Mouse (Mus musculus) ES-Bruce4 (cell line): ENCODE measurements around the gene Sec61a1. TPM values are rescaled to one million over a fixed set of nuclear protein-coding genes. Genes with fewer than 3 reads are reported as not detected.

Experiments used
- H3K27ac ChIP-seq: 2 replicates; pipeline ENCODE4 v1.5.1; 2012; ENCODE audit warnings: low read length, inconsistent platforms; ENCODE audit not compliant: insufficient read depth
- H3K27me3 ChIP-seq: 2 replicates; pipeline ENCODE4 v1.6.1; 2012; ENCODE audit warnings: mild to moderate bottlenecking, low read length, inconsistent platforms; ENCODE audit not compliant: control insufficient read depth, poor library complexity, insufficient read depth, severe bottlenecking
- H3K36me3 ChIP-seq: 2 replicates; pipeline ENCODE4 v1.6.1; 2012; ENCODE audit warnings: inconsistent platforms, mild to moderate bottlenecking, low read length, moderate library complexity; ENCODE audit not compliant: control insufficient read depth, poor library complexity, insufficient read depth, severe bottlenecking
- H3K4me1 ChIP-seq: one replicate; pipeline ENCODE4 v1.8.1; 2011; ENCODE audit warnings: low read length; ENCODE audit not compliant: control insufficient read depth, insufficient read depth
- H3K4me3 ChIP-seq: 2 replicates; pipeline ENCODE4 v1.5.1; 2011; ENCODE audit warnings: low read depth, mild to moderate bottlenecking, low read length
- H3K9ac ChIP-seq: 2 replicates; pipeline ENCODE4 v1.6.1; 2012; ENCODE audit warnings: low read depth, mild to moderate bottlenecking, inconsistent platforms; ENCODE audit not compliant: poor library complexity, severe bottlenecking
- H3K9me3 ChIP-seq: replicated peaks from 2 replicates; pipeline ENCODE4 v1.6.1; 2012; ENCODE audit warnings: mild to moderate bottlenecking, low read length, inconsistent platforms; ENCODE audit not compliant: control insufficient read depth, poor library complexity, insufficient read depth, severe bottlenecking
- CTCF ChIP-seq: IDR thresholded peaks from one replicate; pipeline ENCODE4 v1.8.1; 2011; ENCODE audit warnings: low read depth, low read length
- EP300 ChIP-seq: IDR thresholded peaks from 2 replicates; pipeline ENCODE4 v1.6.1; 2011; ENCODE audit warnings: low read depth, low read length; ENCODE audit not compliant: insufficient read depth
- POLR2A ChIP-seq: IDR thresholded peaks from one replicate; pipeline ENCODE4 v1.8.1; 2011; ENCODE audit warnings: low read length; ENCODE audit not compliant: insufficient read depth
- polyA plus RNA-seq: library from polyadenylated mRNA; stranded (reverse); fragments of >200 nt; gene quantifications from 2 replicates; pipeline ENCODE4 v1.2.4, GENCODE M21; 2011; ENCODE audit warnings: low read depth; ENCODE audit not compliant: missing spikeins, insufficient read depth, insufficient read length

The Sec61a1 gene
- 126 and 128 TPM in 2 replicates for polyA plus RNA-seq

GRCm38 (mm10) chr6:88518404-88519263 is at the start of gene Sec61a1:
TSS of gene Sec61a1 (minus strand) at chr6:88518905.
- 0 out of 2 replicates have a peak within 1 kb of the TSS, but pooled peaks have one; percentile 5 for H3K27ac ChIP-seq
- peak within 1 kb of the TSS; percentile 77 for H3K4me3 ChIP-seq
- no peaks in the 10 kb centered on the region for H3K27me3 ChIP-seq
- no peaks in the 10 kb centered on the region for H3K9me3 ChIP-seq
- peaks cover 19% of the 10 kb centered on the region for H3K36me3 ChIP-seq
- TF ChIP-seq EP300 (no peak), POLR2A (no peak), CTCF (no peak)
- no peaks in the 10 kb centered on the region for H3K4me1 ChIP-seq
- peak within 1 kb of the TSS; percentile 80 for H3K9ac ChIP-seq

- peak overlapping the region; percentile 53 for H3K4me3 ChIP-seq
- H3K4me1 ChIP-seq: peaks cover 4% of the 10 kb centered on the region
- H3K9me3 ChIP-seq: no peaks in the 10 kb centered on the region
- TF ChIP-seq CTCF: no peak
- no peak for TF ChIP-seq POLR2A
- TF ChIP-seq EP300: no peak
- H3K9ac ChIP-seq: peak overlapping the region; percentile 15
- no peaks in the 10 kb centered on the region for H3K36me3 ChIP-seq
- peak overlapping the region; percentile 99 for H3K27ac ChIP-seq
- H3K27me3 ChIP-seq: no peaks in the 10 kb centered on the region
Measured at GRCm38 (mm10) chr6:88566676-88567075, 48.0 kb upstream of the Sec61a1 start.

GRCm38 (mm10) chr6:88565033-88565432 is 46.3 kb upstream of the Sec61a1 start:
- H3K4me1 ChIP-seq: peaks cover 4% of the 10 kb centered on the region
- TF ChIP-seq CTCF: no peak
- TF ChIP-seq EP300: no peak
- TF ChIP-seq POLR2A: no peak
- no peak overlapping the region for H3K4me3 ChIP-seq
- no peaks in the 10 kb centered on the region for H3K36me3 ChIP-seq
- H3K27me3 ChIP-seq: no peaks in the 10 kb centered on the region
- no peaks in the 10 kb centered on the region for H3K9me3 ChIP-seq
- H3K9ac ChIP-seq: no peak overlapping the region
- H3K27ac ChIP-seq: peak overlapping the region; percentile 66; the same call in 1 of the 2 replicates

GRCm38 (mm10) chr6:88560156-88560555 is 41.5 kb upstream of the Sec61a1 start:
- Histone ChIP-seq H3K4me3 (no peak overlapping the region), H3K36me3 (no peaks in the 10 kb centered on the region), H3K27ac (no peak overlapping the region), H3K27me3 (no peaks in the 10 kb centered on the region), H3K4me1 (no peaks in the 10 kb centered on the region), H3K9ac (no peak overlapping the region), H3K9me3 (no peaks in the 10 kb centered on the region)
- TF ChIP-seq POLR2A: no peak
- no peak for TF ChIP-seq EP300
- no peak for TF ChIP-seq CTCF

- no peak for TF ChIP-seq POLR2A
- TF ChIP-seq CTCF: peak; percentile 52
- no peak for TF ChIP-seq EP300
Measured at GRCm38 (mm10) chr6:88559688-88560087, 41.0 kb upstream of the Sec61a1 start.

GRCm38 (mm10) chr6:88558076-88558475 is 39.4 kb upstream of the Sec61a1 start:
- no peak overlapping the region for H3K9ac ChIP-seq
- no peaks in the 10 kb centered on the region for H3K9me3 ChIP-seq
- peak; percentile 38 for TF ChIP-seq CTCF
- TF ChIP-seq EP300: no peak
- H3K4me1 ChIP-seq: no peaks in the 10 kb centered on the region
- H3K36me3 ChIP-seq: no peaks in the 10 kb centered on the region
- no peak overlapping the region for H3K4me3 ChIP-seq
- H3K27ac ChIP-seq: no peak overlapping the region
- H3K27me3 ChIP-seq: no peaks in the 10 kb centered on the region

More at GRCm38 (mm10) chr6:88559688-88560087, 41.0 kb upstream of the Sec61a1 start:
- Histone ChIP-seq H3K27ac (no peak overlapping the region), H3K36me3 (no peaks in the 10 kb centered on the region), H3K4me1 (no peaks in the 10 kb centered on the region), H3K9ac (no peak overlapping the region), H3K4me3 (no peak overlapping the region), H3K9me3 (no peaks in the 10 kb centered on the region), H3K27me3 (no peaks in the 10 kb centered on the region)
